Mouse (Mus musculus) CH12.LX (cell line): Measurements from ENCODE around the gene Supt3.

Experiments
- CHD2 ChIP-seq: IDR thresholded peaks from 2 replicates; pipeline ENCODE4 v1.6.1; 2011; ENCODE audit warnings: low read length, improper control_type of control experiment
- CTCF ChIP-seq, 2 experiments: IDR thresholded peaks in 1 of 2; conservative IDR thresholded peaks in 1 of 2; 2 replicates each; pipeline ENCODE4 v1.5.1; 2011 to 2012; ENCODE audit warnings: low read depth in 2 of 2, low read length in 2 of 2, improper control_type of control experiment in 1 of 2, inconsistent platforms in 1 of 2, mild to moderate bottlenecking in 1 of 2, moderate library complexity in 1 of 2
- EP300 ChIP-seq: IDR thresholded peaks from 2 replicates; pipeline ENCODE4 v1.6.1; 2011; ENCODE audit warnings: low read length, improper control_type of control experiment
- MAFK ChIP-seq: IDR thresholded peaks from 2 replicates; pipeline ENCODE4 v1.6.1; 2011; ENCODE audit warnings: low read length, improper control_type of control experiment; ENCODE audit not compliant: insufficient replicate concordance
- MAX ChIP-seq: IDR thresholded peaks from 2 replicates; pipeline ENCODE4 v1.6.1; 2011; ENCODE audit warnings: low read length, improper control_type of control experiment
- MXI1 ChIP-seq: IDR thresholded peaks from 2 replicates; pipeline ENCODE4 v1.6.1; 2011; ENCODE audit warnings: mild to moderate bottlenecking, low read depth, low read length, improper control_type of control experiment
- POLR2A ChIP-seq: IDR thresholded peaks from 2 replicates; pipeline ENCODE4 v1.6.1; 2011; ENCODE audit warnings: low read depth, mild to moderate bottlenecking, improper control_type of control experiment, low read length
- POLR2AphosphoS2 ChIP-seq: IDR thresholded peaks from 2 replicates; pipeline ENCODE4 v1.6.1; 2011; ENCODE audit warnings: low read depth, low read length, improper control_type of control experiment
- RAD21 ChIP-seq: IDR thresholded peaks from 2 replicates; pipeline ENCODE4 v1.6.1; 2011; ENCODE audit warnings: low read depth, mild to moderate bottlenecking, low read length, improper control_type of control experiment, moderate library complexity
- TBP ChIP-seq: conservative IDR thresholded peaks from 2 replicates; pipeline ENCODE4 v1.6.1; 2011; ENCODE audit warnings: low read depth, low read length, improper control_type of control experiment
- USF1 ChIP-seq: IDR thresholded peaks from 2 replicates; pipeline ENCODE4 v1.6.1; 2014; ENCODE audit warnings: low read depth, mild to moderate bottlenecking, inconsistent platforms, low read length, improper control_type of control experiment

- TF ChIP-seq CHD2 = no peak
- no peak for TF ChIP-seq MAX
- TF ChIP-seq CTCF (conservative IDR thresholded peaks at IDR 0.05 in 1 of 2, IDR thresholded peaks at IDR 0.05 in 1 of 2; ENCODE audit: low read depth in 2 of 2, low read length in 2 of 2) = no peak
- TF ChIP-seq MAFK = no peak
- TF ChIP-seq TBP = no peak
- no peak for TF ChIP-seq EP300
- TF ChIP-seq POLR2A = no peak
- no peak for TF ChIP-seq MXI1
- no peak for TF ChIP-seq RAD21
- TF ChIP-seq USF1 = no peak
- TF ChIP-seq POLR2AphosphoS2 = no peak
These were observed 38.8 kb upstream of the Supt3 start for GRCm38 (mm10) chr17:44738121-44738637.
